Mouse (Mus musculus) olfactory bulb, adult 2 months (tissue): Measurements from ENCODE around the gene Olfml2a.

Experiments
- CTCF ChIP-seq: fragments of 200-500 bp; IDR thresholded peaks from 2 replicates; pipeline ENCODE4 v1.5.1; 2012; ENCODE audit warnings: low read depth, mild to moderate bottlenecking, low read length, moderate library complexity; ENCODE audit not compliant: insufficient read depth
- POLR2A ChIP-seq: fragments of 200-500 bp; IDR thresholded peaks from 2 replicates; pipeline ENCODE4 v1.6.1; 2012; ENCODE audit warnings: mild to moderate bottlenecking, low read depth, low read length, moderate library complexity; ENCODE audit not compliant: insufficient read depth

DNA sequence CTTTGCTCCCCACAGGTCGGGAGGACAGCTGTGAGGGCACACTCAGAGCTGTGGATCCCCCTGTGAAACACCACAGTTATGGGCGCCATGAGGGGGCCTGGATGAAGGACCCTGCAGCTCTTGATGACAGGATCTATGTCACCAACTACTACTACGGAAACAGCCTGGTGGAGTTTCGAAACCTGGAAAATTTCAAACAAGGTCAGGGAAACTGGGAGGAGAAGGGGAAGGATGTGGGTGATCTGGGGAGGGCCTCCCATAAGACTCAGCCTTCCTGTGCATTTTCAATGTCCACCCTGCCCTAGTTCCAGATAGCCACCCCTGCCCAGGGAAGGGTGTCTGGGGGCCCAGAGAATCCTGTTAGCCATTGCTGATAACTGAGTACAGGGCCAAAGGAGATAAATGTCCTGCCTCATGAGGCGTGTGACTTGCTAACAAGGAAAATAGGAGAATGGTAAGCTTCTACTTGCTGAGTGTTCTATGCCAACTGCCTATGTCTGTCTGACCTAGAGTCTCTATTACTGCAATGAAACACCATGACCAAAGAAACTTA is 26.0 kb downstream of the Olfml2a start:
- TF ChIP-seq CTCF (no peak), POLR2A (no peak)
